In the genomic region with DNA sequence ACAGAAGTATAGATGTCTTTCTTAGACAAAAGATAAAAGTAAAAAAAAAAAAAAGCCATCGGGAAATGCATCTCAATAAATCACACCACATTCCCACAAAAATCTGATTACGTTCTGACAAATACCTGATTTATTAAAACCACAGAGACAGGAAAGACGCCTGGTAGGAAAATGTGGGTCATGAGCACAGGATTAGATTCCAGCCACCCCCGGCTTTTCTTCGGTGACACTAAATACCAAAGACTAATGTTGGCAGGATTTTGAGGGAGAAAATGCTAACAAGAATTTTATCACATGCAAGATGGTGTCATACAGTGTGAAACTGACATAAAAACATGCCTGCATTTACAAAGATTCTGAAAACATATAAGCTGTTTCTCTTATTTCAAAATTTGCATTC, we compare ENCODE assay signal across 12 mouse cellular contexts.
"Had no signal": no experiment of that assay in that cellular context is flagged by ENCODE, and none has a peak within 500 bp of the region (broad histone marks: within the 10 kb centered on the region; RNA-seq: fewer than 3 reads in every experiment).

No protein-coding gene starts in this region.

- H3K4me3 ChIP-seq: layer of hippocampus, adult 2 months; left cerebral cortex, adult 2 months; liver, embryonic 13.5 days had no signal

- H3K9me3 ChIP-seq: liver, embryonic 13.5 days had no signal

- H3K4me1 ChIP-seq: liver, embryonic 13.5 days had no signal

- H3K27me3 ChIP-seq: liver, embryonic 13.5 days had no signal

- H3K9ac ChIP-seq: liver, embryonic 13.5 days had no signal

- H3K36me3 ChIP-seq: liver, embryonic 13.5 days had no signal

- DNase-seq: layer of hippocampus, adult 9-11 months; liver, embryonic 13.5 days; lung, adult 2 months; lung, postnatal 14 days; lung, postnatal 4 days; midbrain, embryonic 14.5 days; thymus, postnatal 25 days had no signal

- ATAC-seq: intestine, postnatal 0 days had no signal

- H3K27ac ChIP-seq: layer of hippocampus, adult 2 months; left cerebral cortex, adult 2 months; liver, embryonic 13.5 days; stomach, postnatal 0 days had no signal

- H3K4me2 ChIP-seq: liver, embryonic 13.5 days; midbrain, embryonic 11.5 days had no signal
